Mouse (Mus musculus): ENCODE results near the gene Dzip1. TPM values are rescaled to one million over a fixed set of nuclear protein-coding genes. Genes with fewer than 3 reads are reported as not detected.
A peak's percentile ranks its signal among the peaks of the same experiment; 100 is the strongest.

The Dzip1 gene
- polyA plus RNA-seq, 1 experiment from 2014 or later, result 10.9 TPM

DNA sequence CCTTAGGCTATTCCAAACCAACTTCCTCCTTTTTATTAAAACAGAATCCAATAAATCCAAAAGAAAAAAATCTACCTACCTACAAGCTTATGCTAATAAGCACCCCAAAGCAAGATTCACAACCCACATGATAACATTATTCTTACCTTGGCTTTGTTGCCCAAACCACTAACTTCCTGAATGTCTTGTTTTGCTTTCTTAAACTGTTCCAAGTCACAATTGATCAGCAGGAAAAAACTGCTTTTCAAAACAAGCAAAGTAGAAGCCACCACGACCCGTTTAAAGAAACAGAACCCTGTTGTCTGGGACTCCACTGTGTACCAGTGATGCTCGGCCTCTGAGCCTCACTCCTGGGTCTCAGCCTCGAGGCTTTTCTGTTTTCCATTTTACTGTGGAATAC is 60.4 kb downstream of the Dzip1 start:
- no peak overlapping the region for H3K4me2 ChIP-seq (replicated peaks)
- no peaks in the 10 kb centered on the region for H3K9me3 ChIP-seq
- no peak overlapping the region for H3K9ac ChIP-seq
- no peaks in the 10 kb centered on the region for H3K36me3 ChIP-seq
- 51% methylated on average over 4 of the region's 4 CpGs for WGBS
- H3K27ac ChIP-seq, result no peak overlapping the region
- H3K4me1 ChIP-seq (replicated peaks), result no peaks in the 10 kb centered on the region
- ATAC-seq, result no peak
- H3K4me3 ChIP-seq (replicated peaks), result no peak overlapping the region
- no peaks in the 10 kb centered on the region for H3K27me3 ChIP-seq (replicated peaks)

DNA sequence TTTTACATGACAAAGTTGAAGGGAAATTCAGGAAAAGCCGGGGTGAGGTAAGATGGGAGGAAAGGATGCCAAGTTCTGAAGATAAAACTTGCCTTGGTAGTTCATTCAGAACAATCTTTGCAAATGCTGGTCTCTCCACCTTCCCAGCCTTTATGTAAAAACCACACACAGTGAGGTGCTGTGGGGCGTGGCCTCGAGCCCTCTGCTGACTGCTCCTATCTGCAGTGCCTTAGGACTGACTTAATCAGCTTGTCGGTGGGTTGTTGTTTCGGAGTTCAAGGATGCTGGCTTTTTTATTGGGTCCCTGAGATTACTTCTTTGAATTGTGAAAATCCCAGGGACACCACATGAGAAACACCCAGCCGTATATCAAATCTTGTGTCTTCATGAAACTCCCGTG is 63.0 kb downstream of the Dzip1 start:
- Histone ChIP-seq H3K27ac (no peak overlapping the region), H3K9ac (no peak overlapping the region), H3K4me3 (replicated peaks) (no peak overlapping the region), H3K4me1 (replicated peaks) (no peaks in the 10 kb centered on the region), H3K27me3 (replicated peaks) (no peaks in the 10 kb centered on the region), H3K9me3 (no peaks in the 10 kb centered on the region), H3K36me3 (no peaks in the 10 kb centered on the region), H3K4me2 (replicated peaks) (no peak overlapping the region)
- WGBS, result 51% methylated on average over 7 of the region's 7 CpGs
- ATAC-seq, result no peak

DNA sequence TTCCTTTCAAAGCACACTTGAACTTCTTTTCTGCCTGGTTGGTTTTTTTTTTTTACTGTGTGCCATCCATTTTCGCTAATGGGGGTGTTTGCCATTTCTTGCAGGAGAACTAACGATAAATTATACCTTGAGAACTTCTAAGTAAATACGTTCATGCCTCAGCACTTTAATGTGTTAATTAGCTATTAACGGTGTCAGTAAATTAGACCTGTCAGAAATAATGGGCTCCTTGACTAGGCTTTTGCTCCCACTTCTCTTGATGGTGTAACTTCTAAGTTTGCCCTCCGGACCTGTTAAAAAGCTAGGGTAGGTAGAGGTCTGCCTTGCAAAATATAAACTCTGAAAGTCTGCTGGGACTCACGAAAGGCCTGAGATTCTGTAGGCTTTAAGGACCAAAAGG is 66.9 kb downstream of the Dzip1 start:
- Histone ChIP-seq H3K4me2 (replicated peaks) (no peak overlapping the region), H3K4me1 (replicated peaks) (peaks cover 6% of the 10 kb centered on the region; the same call in 1 of the 2 replicates), H3K36me3 (no peaks in the 10 kb centered on the region), H3K27ac (no peak overlapping the region), H3K9ac (no peak overlapping the region), H3K4me3 (replicated peaks) (no peak overlapping the region), H3K9me3 (no peaks in the 10 kb centered on the region), H3K27me3 (replicated peaks) (peaks cover 11% of the 10 kb centered on the region)
- ATAC-seq, result no peak
- WGBS, result 61% methylated on average over 6 of the region's 6 CpGs

DNA sequence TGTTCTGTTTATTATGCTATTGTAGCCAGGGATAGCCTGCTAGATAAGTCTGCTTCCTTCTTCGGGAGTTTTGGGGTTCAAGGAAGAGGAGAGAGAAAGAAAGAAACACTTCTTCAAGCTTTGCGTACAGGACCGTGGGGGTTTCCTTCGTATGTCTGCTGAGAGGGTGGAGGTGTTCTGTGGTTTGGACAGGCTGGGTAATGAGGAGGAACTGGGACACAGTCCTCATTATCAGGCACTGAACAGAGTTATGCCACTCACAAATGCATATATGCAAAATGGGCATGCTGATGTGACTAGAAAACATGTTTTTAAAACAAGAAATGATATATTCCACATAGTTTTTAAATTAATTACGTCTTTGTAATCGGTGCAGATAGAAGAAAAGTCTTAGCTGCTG is 68.7 kb downstream of the Dzip1 start:
- Histone ChIP-seq H3K27me3 (replicated peaks) (peaks cover 11% of the 10 kb centered on the region), H3K4me3 (replicated peaks) (no peak overlapping the region), H3K9me3 (no peaks in the 10 kb centered on the region), H3K9ac (no peak overlapping the region), H3K4me1 (replicated peaks) (peaks cover 6% of the 10 kb centered on the region; the same call in 1 of the 2 replicates), H3K4me2 (replicated peaks) (no peak overlapping the region), H3K27ac (no peak overlapping the region), H3K36me3 (no peaks in the 10 kb centered on the region)
- no peak for ATAC-seq
- WGBS, result 87% methylated on average over 6 of the region's 6 CpGs

DNA sequence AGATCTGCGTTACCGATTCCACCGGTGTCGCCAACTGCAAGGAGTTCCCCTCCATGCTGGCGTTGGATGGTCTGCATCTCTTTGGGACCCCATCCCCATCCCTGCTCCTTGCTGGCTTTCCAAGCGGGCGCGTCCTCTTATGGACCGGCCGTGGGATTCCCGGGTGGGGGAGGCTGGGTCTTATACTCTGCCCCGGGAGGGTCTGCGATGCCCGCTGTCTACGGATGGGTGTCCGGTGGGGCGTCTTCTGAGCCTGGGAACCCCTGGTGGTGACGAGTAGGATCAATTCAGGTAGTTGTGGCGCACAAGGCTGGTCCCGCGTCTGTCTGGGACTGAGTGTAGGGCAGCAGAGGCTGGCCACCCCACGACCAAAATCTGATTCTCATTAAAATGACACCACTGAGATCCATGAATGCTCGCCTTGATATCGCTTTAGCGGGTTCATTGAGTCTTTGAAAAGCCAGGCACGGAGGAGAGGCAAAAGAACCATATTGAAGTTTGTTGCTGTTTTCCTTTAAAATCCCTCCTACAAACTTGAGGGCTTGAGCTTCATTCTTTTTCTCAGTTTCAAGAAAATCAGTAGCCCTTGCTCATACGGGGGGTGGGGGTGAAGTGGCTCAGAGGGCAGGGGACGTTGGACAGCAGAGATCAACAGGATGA is 70.0 kb downstream of the Dzip1 start:
- 2% methylated on average over 28 of the region's 28 CpGs for whole genome bisulfite sequencing
- H3K4me2 ChIP-seq (replicated peaks), result peak overlapping the region; percentile 98
- H3K36me3 ChIP-seq, result no peaks in the 10 kb centered on the region
- peak overlapping the region; percentile 38 for H3K9ac ChIP-seq
- no peak overlapping the region for H3K27ac ChIP-seq
- ATAC-seq, result peak; percentile 61
- peaks cover 11% of the 10 kb centered on the region for H3K27me3 ChIP-seq (replicated peaks)
- H3K4me3 ChIP-seq (replicated peaks), result peak overlapping the region; percentile 53
- H3K9me3 ChIP-seq, result no peaks in the 10 kb centered on the region
- peaks cover 6% of the 10 kb centered on the region; the same call in 1 of the 2 replicates for H3K4me1 ChIP-seq (replicated peaks)

DNA sequence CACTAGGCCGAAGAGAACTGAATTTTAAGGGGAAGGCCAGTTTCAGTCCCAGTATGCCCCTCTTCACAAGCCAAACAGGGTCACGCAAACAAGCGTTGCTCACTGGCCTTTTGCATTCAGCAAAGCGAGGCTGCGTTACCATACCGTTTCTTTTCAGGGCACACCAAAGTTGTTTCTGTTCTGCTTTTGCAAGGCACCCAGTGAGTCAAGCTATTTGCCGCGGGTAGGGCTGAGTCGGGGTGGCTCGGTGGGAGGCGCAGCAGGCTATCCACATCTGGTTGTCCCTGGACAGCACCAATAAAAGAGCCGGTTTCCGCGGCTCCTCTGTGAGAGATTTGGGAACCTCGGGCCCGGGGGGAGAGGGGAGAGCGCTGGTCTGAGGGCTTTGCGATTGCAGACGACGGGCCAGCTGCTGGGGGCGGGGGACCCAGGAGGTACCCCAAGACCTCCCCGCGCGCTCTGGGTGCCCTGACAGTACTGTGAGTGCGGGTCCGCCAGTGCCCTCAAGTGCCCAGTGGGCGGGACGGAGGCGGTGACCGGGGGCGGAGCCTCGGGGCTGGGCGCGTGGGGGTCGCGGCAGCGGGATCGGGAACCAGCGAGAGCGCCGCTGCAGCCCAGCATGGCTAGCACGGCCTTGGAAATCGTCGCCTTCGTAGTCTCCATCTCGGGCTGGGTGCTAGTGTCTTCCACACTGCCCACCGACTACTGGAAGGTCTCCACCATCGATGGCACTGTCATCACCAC is 70.7 kb downstream of the Dzip1 start:
- Histone ChIP-seq H3K9ac (peak overlapping the region; percentile 38), H3K27ac (no peak overlapping the region), H3K4me2 (replicated peaks) (peak overlapping the region; percentile 98), H3K36me3 (no peaks in the 10 kb centered on the region), H3K4me1 (replicated peaks) (peaks cover 6% of the 10 kb centered on the region; the same call in 1 of the 2 replicates), H3K27me3 (replicated peaks) (peaks cover 11% of the 10 kb centered on the region), H3K9me3 (no peaks in the 10 kb centered on the region), H3K4me3 (replicated peaks) (peak overlapping the region; percentile 53)
- 4% methylated on average over 40 of the region's 48 CpGs for WGBS
- ATAC-seq, result peak; percentile 87

DNA sequence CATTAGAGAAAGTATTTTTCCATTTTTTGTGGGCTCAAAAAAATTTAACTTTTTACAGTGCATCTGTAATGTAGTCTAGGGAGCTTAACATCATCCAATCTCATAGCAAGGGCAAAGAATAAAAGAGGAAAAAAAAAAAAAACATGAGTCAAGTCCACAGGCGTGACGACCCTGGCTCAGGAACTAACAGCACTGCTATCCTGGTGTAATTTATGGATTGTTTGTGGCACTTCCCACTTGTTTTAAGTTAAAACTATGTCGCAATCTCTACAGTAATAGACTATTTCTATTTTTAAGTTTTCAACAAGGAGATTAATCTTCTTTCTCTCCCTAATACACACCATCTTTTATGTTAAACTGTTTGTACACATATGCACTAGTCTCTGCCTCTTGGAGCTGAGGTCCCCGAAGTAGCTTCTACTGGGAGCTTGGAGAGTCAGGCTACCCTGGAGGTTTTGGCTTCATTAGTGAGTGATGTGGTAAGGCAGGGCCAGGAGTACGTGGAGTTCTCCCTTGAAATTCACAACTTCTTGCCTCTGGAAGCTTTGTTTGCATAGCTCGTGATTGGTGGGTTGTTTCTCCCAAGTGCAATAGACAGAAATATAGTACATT is 73.7 kb downstream of the Dzip1 start:
- no peak overlapping the region for H3K4me2 ChIP-seq (replicated peaks)
- H3K27ac ChIP-seq, result no peak overlapping the region

DNA sequence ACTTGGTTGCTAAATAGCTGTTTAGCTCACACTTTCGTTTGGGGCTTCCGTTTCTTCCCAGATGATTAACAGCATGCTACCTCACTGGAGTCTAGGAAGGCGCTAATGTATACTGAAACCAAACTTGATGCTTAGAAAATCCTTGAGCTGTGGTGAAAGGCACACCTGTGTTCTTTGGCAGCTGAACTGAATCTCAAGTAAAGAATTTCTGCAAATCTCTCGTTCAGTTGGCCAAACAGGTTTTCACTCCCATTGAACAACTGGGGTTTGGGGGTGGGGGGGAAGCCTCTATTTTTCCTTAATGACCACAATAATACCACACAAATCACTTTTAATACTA is 74.6 kb downstream of the Dzip1 start:
- Histone ChIP-seq H3K27me3 (replicated peaks) (peaks cover 7% of the 10 kb centered on the region), H3K4me3 (replicated peaks) (no peak overlapping the region), H3K4me2 (replicated peaks) (no peak overlapping the region), H3K9me3 (no peaks in the 10 kb centered on the region), H3K36me3 (no peaks in the 10 kb centered on the region), H3K9ac (no peak overlapping the region), H3K4me1 (replicated peaks) (peaks cover 6% of the 10 kb centered on the region; the same call in 1 of the 2 replicates), H3K27ac (no peak overlapping the region)
- ATAC-seq, result no peak
- 54% methylated on average over 4 of the region's 4 CpGs for WGBS

More for the DNA sequence above, 73.7 kb downstream of the Dzip1 start:
- H3K9me3 ChIP-seq, result no peaks in the 10 kb centered on the region
- peaks cover 11% of the 10 kb centered on the region for H3K27me3 ChIP-seq (replicated peaks)
- WGBS, result 36% methylated on average over 6 of the region's 6 CpGs
- H3K9ac ChIP-seq, result no peak overlapping the region
- no peak overlapping the region for H3K4me3 ChIP-seq (replicated peaks)
- no peaks in the 10 kb centered on the region for H3K36me3 ChIP-seq
- peaks cover 6% of the 10 kb centered on the region; the same call in 1 of the 2 replicates for H3K4me1 ChIP-seq (replicated peaks)
- ATAC-seq, result no peak

DNA sequence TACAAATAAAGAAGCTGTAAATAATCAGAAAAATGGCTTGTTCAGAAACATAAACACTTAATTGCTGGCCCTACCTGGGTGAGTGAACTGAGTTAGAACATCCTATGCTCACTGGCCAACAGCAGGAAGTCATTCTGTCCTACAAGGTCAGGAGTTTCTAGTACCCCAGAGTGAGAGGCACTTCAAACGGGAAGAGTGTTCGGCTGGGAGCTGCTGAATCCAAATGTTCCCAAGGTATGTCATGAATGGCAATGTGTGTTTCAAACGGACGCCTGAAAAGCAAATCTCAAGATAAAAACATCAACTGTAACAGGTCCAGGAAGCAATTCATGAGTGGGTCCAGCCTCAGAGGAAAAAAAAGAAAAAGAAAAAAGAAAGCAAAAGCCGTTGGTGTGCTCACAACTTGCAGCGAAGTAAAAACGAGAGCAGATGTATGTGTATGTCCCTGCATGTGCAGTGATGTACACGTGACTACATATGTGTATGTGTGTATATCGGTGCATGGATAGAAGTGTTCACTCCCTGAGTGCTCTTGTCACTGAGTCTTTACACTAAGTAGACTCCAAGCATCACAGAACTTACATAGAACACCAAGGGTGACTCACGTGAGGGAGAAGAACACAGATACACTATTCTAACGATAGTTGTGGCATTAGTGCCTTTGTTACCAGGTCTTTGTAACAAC is 75.1 kb downstream of the Dzip1 start:
- ATAC-seq, result no peak
- Histone ChIP-seq H3K4me2 (replicated peaks) (no peak overlapping the region), H3K9ac (no peak overlapping the region), H3K4me3 (replicated peaks) (no peak overlapping the region), H3K9me3 (no peaks in the 10 kb centered on the region), H3K36me3 (no peaks in the 10 kb centered on the region), H3K27me3 (replicated peaks) (peaks cover 5% of the 10 kb centered on the region), H3K27ac (no peak overlapping the region), H3K4me1 (replicated peaks) (peaks cover 3% of the 10 kb centered on the region; the same call in 1 of the 2 replicates)
- WGBS, result 73% methylated on average over 11 of the region's 11 CpGs

DNA sequence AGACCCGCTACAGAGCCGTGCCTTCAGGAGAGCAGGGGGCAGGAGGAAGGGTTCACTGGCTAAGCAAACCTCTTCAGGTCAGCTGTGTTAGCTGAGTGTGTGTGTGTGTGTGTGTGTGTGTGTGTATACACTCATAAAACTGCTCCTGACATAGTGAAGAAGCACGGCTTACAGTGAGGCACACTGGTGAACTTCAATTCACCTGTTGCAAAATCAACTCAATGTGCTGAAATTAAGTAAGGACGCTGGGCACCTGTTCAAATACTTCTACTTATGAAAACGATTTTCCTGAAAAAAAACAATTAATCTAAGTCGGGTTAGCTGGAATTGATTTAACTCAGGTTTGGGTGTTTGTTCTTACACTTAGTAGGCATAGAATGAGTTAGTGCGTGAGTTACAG is 77.1 kb downstream of the Dzip1 start:
- Histone ChIP-seq H3K36me3 (no peaks in the 10 kb centered on the region), H3K4me3 (replicated peaks) (no peak overlapping the region), H3K9ac (no peak overlapping the region), H3K27ac (no peak overlapping the region), H3K4me1 (replicated peaks) (no peaks in the 10 kb centered on the region), H3K4me2 (replicated peaks) (no peak overlapping the region), H3K9me3 (no peaks in the 10 kb centered on the region), H3K27me3 (replicated peaks) (no peaks in the 10 kb centered on the region)
- 66% methylated on average over 7 of the region's 7 CpGs for WGBS
- ATAC-seq, result peak; percentile 46; the same call in 1 of the 2 replicates

DNA sequence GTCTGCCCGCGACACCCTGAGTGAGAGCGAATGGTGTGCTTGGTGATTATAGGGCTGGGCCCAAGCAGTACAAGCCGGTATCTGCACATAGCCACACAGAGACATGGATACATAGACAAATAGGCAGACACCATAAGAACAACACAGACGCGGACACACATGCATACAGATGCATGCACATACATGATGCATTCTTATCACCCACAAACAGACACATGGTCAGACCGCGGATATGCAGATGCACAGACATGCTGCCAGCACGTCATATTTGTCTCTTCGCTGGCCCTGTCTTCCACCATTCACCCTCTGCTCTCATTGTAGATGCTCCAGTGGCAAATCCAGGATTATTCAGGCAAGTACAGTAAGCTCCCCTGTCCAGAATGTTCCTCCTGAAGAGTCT is 78.4 kb downstream of the Dzip1 start:
- no peak for ATAC-seq
- Histone ChIP-seq H3K4me1 (replicated peaks) (no peaks in the 10 kb centered on the region), H3K9me3 (no peaks in the 10 kb centered on the region), H3K27ac (no peak overlapping the region), H3K36me3 (no peaks in the 10 kb centered on the region), H3K9ac (no peak overlapping the region), H3K27me3 (replicated peaks) (no peaks in the 10 kb centered on the region), H3K4me3 (replicated peaks) (no peak overlapping the region), H3K4me2 (replicated peaks) (no peak overlapping the region)
- WGBS, result 95% methylated on average over 10 of the region's 10 CpGs

DNA sequence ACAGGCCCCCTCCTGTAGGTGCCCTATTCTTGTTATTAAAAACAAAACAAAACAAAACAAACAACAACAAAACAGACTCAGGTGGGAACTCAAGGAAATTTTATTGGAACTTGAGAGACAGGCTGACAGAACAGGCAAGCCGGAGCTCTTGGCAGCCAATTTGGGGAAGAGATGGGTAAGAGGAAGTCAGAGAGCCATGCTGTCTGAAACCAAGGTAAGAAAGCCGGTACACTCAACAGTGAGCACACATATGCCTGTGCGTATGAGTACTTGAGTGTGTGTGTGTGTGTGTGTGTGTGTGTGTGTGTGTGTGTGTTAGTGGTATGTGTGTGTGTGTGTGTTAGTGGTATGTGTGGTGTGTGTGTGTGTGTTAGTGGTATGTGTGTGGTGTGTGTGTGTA is 82.9 kb downstream of the Dzip1 start:
- WGBS, result 87% methylated on average over 3 of the region's 3 CpGs
- no peaks in the 10 kb centered on the region; the same call in 1 of the 2 replicates for H3K4me1 ChIP-seq (replicated peaks)

More for the DNA sequence above, 82.9 kb downstream of the Dzip1 start:
- no peak overlapping the region for H3K4me2 ChIP-seq (replicated peaks)
- no peaks in the 10 kb centered on the region for H3K36me3 ChIP-seq
- ATAC-seq, result no peak
- H3K9ac ChIP-seq, result no peak overlapping the region
- H3K9me3 ChIP-seq, result no peaks in the 10 kb centered on the region
- H3K27me3 ChIP-seq (replicated peaks), result no peaks in the 10 kb centered on the region
- H3K27ac ChIP-seq, result no peak overlapping the region
- no peak overlapping the region for H3K4me3 ChIP-seq (replicated peaks)

Measured in intestine, embryonic 15.5 days (tissue).